Mouse (Mus musculus): ENCODE data around the gene Ddx5. TPM values are rescaled to one million over a fixed set of nuclear protein-coding genes. Genes with fewer than 3 reads are reported as not detected.
A peak's percentile ranks its signal among the peaks of the same experiment; 100 is the strongest.

Gene Ddx5
- polyA plus RNA-seq, 1 experiment from 2014 or later = 396 TPM

- peak overlapping the region; percentile 64 for H3K4me2 ChIP-seq (replicated peaks; ENCODE audit: low read depth, low read length)
- H3K4me3 ChIP-seq (ENCODE audit: low read depth, low read length) = peak overlapping the region; percentile 72
- ATAC-seq (ENCODE audit: insufficient number of reproducible peaks, insufficient read depth, low FRiP score, low read depth) = peak; percentile 77
- H3K9me3 ChIP-seq (ENCODE audit: control insufficient read depth, low read depth, low read length) = no peaks in the 10 kb centered on the region
- H3K9ac ChIP-seq (replicated peaks; ENCODE audit: low read depth, low read length) = peak overlapping the region; percentile 88
- H3K4me1 ChIP-seq (ENCODE audit: control insufficient read depth, insufficient read depth, low read length) = no peaks in the 10 kb centered on the region
- H3K36me3 ChIP-seq (ENCODE audit: control insufficient read depth, insufficient read depth, low read length) = peaks cover 55% of the 10 kb centered on the region
- WGBS = under 1% methylated on average over 39 of the region's 39 CpGs
- no peaks in the 10 kb centered on the region for H3K27me3 ChIP-seq (ENCODE audit: control insufficient read depth, insufficient read depth, low read length)
- H3K27ac ChIP-seq (ENCODE audit: low read length) = peak overlapping the region; percentile 97
Observed at GRCm38 (mm10) chr11:106778589-106779387, 10.2 kb downstream of the Ddx5 start.

DNA sequence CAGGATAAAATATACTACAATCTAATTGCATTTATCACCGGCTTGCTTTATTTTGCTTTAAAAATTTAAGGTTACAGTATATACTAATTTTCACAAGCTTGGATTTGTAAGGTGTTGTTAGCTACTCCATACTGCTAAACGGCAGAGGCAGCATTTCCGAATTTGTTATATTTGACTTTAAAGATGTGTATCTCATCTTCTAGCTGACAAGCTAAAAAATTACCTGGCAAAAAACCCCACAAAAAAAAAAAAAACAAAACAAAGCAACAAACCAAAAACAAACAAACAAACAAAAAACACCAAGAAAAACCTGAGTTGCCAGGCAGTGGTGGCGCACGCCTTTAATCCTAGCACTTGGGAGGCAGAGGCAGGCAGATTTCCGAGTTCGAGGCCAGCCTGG lies 10.9 kb downstream of the Ddx5 start:
- Histone ChIP-seq H3K9ac (replicated peaks; ENCODE audit: low read depth, low read length) (no peak overlapping the region), H3K4me3 (ENCODE audit: low read depth, low read length) (no peak overlapping the region), H3K36me3 (ENCODE audit: control insufficient read depth, insufficient read depth, low read length) (peaks cover 55% of the 10 kb centered on the region), H3K9me3 (ENCODE audit: control insufficient read depth, low read depth, low read length) (no peaks in the 10 kb centered on the region), H3K27me3 (ENCODE audit: control insufficient read depth, insufficient read depth, low read length) (no peaks in the 10 kb centered on the region), H3K4me1 (ENCODE audit: control insufficient read depth, insufficient read depth, low read length) (no peaks in the 10 kb centered on the region), H3K27ac (ENCODE audit: low read length) (no peak overlapping the region), H3K4me2 (replicated peaks; ENCODE audit: low read depth, low read length) (peak overlapping the region; percentile 64; the same call in 1 of the 2 replicates)
- no peak for ATAC-seq (ENCODE audit: insufficient number of reproducible peaks, insufficient read depth, low FRiP score, low read depth)
- WGBS = 94% methylated on average over 7 of the region's 7 CpGs

DNA sequence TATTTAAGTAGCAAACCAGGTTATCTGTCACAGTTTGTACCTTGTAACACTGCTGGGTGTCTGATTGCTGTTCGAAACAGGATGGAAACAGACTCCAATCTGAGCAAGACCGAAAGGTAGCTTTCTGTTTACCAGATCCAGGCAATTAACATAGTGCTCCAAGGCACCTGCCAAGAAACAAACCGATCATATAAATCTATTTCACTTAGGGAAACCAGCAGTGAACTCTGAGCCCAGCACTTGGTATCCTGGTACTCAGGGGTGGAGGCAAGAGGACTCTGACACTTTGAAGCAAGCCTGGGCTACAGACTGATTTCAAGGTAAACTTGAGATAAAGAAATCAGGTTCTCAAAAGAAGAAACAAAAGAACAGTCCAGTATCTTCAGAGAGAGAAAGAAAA lies 11.6 kb downstream of the Ddx5 start:
- 0 out of 2 replicates have a peak overlapping the region, but pooled peaks have one; percentile 64 for H3K4me2 ChIP-seq (replicated peaks; ENCODE audit: low read depth, low read length)
- H3K9ac ChIP-seq (replicated peaks; ENCODE audit: low read depth, low read length) = no peak overlapping the region
- H3K9me3 ChIP-seq (ENCODE audit: control insufficient read depth, low read depth, low read length) = no peaks in the 10 kb centered on the region
- no peak overlapping the region for H3K27ac ChIP-seq (ENCODE audit: low read length)
- WGBS = 90% methylated on average over 3 of the region's 3 CpGs
- no peak overlapping the region for H3K4me3 ChIP-seq (ENCODE audit: low read depth, low read length)
- H3K4me1 ChIP-seq (ENCODE audit: control insufficient read depth, insufficient read depth, low read length) = no peaks in the 10 kb centered on the region
- H3K36me3 ChIP-seq (ENCODE audit: control insufficient read depth, insufficient read depth, low read length) = peaks cover 54% of the 10 kb centered on the region
- no peaks in the 10 kb centered on the region for H3K27me3 ChIP-seq (ENCODE audit: control insufficient read depth, insufficient read depth, low read length)
- no peak for ATAC-seq (ENCODE audit: insufficient number of reproducible peaks, insufficient read depth, low FRiP score, low read depth)

DNA sequence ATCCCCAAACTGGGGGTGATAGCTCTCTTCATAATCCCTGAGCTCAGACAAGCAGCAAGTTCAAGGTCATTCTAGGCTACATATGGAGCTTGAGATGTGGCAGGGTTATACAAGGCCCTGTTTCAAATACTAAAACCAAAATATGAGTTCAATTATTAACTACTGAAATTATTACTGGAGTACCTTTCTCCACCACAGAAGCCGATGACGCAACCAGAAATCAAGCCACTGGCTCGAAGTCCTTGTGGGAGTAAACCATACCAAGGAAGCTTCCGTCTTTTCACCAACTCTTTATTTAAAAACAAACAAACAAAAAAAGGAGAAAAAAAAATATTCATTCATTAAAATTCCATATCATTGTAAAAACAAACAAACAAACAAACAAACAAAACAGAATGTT lies 12.0 kb downstream of the Ddx5 start:
- 95% methylated on average over 4 of the region's 4 CpGs for WGBS
- H3K4me3 ChIP-seq (ENCODE audit: low read depth, low read length) = no peak overlapping the region
- H3K9me3 ChIP-seq (ENCODE audit: control insufficient read depth, low read depth, low read length) = no peaks in the 10 kb centered on the region
- H3K36me3 ChIP-seq (ENCODE audit: control insufficient read depth, insufficient read depth, low read length) = peaks cover 54% of the 10 kb centered on the region
- H3K27ac ChIP-seq (ENCODE audit: low read length) = no peak overlapping the region
- no peak for ATAC-seq (ENCODE audit: insufficient number of reproducible peaks, insufficient read depth, low FRiP score, low read depth)
- H3K4me1 ChIP-seq (ENCODE audit: control insufficient read depth, insufficient read depth, low read length) = no peaks in the 10 kb centered on the region
- no peak overlapping the region for H3K9ac ChIP-seq (replicated peaks; ENCODE audit: low read depth, low read length)
- no peak overlapping the region for H3K4me2 ChIP-seq (replicated peaks; ENCODE audit: low read depth, low read length)
- no peaks in the 10 kb centered on the region for H3K27me3 ChIP-seq (ENCODE audit: control insufficient read depth, insufficient read depth, low read length)

- WGBS = 90% methylated on average over 9 of the region's 9 CpGs
- H3K27me3 ChIP-seq (ENCODE audit: control insufficient read depth, insufficient read depth, low read length) = no peaks in the 10 kb centered on the region
- no peak for ATAC-seq (ENCODE audit: insufficient number of reproducible peaks, insufficient read depth, low FRiP score, low read depth)
- no peak overlapping the region for H3K27ac ChIP-seq (ENCODE audit: low read length)
- no peaks in the 10 kb centered on the region for H3K9me3 ChIP-seq (ENCODE audit: control insufficient read depth, low read depth, low read length)
- H3K4me3 ChIP-seq (ENCODE audit: low read depth, low read length) = no peak overlapping the region
- H3K4me2 ChIP-seq (replicated peaks; ENCODE audit: low read depth, low read length) = no peak overlapping the region
- no peak overlapping the region for H3K9ac ChIP-seq (replicated peaks; ENCODE audit: low read depth, low read length)
- no peaks in the 10 kb centered on the region for H3K4me1 ChIP-seq (ENCODE audit: control insufficient read depth, insufficient read depth, low read length)
- peaks cover 62% of the 10 kb centered on the region for H3K36me3 ChIP-seq (ENCODE audit: control insufficient read depth, insufficient read depth, low read length)
Observed at GRCm38 (mm10) chr11:106773061-106773460, 15.9 kb downstream of the Ddx5 start.

GRCm38 (mm10) chr11:106770195-106770974 lies 18.6 kb downstream of the Ddx5 start:
- WGBS = 96% methylated on average over 9 of the region's 9 CpGs
- Histone ChIP-seq H3K4me3 (ENCODE audit: low read depth, low read length) (no peak overlapping the region), H3K4me2 (replicated peaks; ENCODE audit: low read depth, low read length) (no peak overlapping the region), H3K27me3 (ENCODE audit: control insufficient read depth, insufficient read depth, low read length) (no peaks in the 10 kb centered on the region), H3K4me1 (ENCODE audit: control insufficient read depth, insufficient read depth, low read length) (no peaks in the 10 kb centered on the region), H3K27ac (ENCODE audit: low read length) (no peak overlapping the region), H3K36me3 (ENCODE audit: control insufficient read depth, insufficient read depth, low read length) (peaks cover 68% of the 10 kb centered on the region), H3K9me3 (ENCODE audit: control insufficient read depth, low read depth, low read length) (0 out of 2 replicates have a peak, but pooled peaks cover 3% of the 10 kb centered on the region), H3K9ac (replicated peaks; ENCODE audit: low read depth, low read length) (no peak overlapping the region)
- ATAC-seq (ENCODE audit: insufficient number of reproducible peaks, insufficient read depth, low FRiP score, low read depth) = no peak

GRCm38 (mm10) chr11:106767516-106767915 lies 21.5 kb downstream of the Ddx5 start:
- Histone ChIP-seq H3K4me1 (ENCODE audit: control insufficient read depth, insufficient read depth, low read length) (peaks cover 6% of the 10 kb centered on the region), H3K27me3 (ENCODE audit: control insufficient read depth, insufficient read depth, low read length) (no peaks in the 10 kb centered on the region), H3K36me3 (ENCODE audit: control insufficient read depth, insufficient read depth, low read length) (peaks cover 39% of the 10 kb centered on the region), H3K27ac (ENCODE audit: low read length) (no peak overlapping the region), H3K9ac (replicated peaks; ENCODE audit: low read depth, low read length) (no peak overlapping the region), H3K4me3 (ENCODE audit: low read depth, low read length) (no peak overlapping the region), H3K9me3 (ENCODE audit: control insufficient read depth, low read depth, low read length) (0 out of 2 replicates have a peak, but pooled peaks cover 3% of the 10 kb centered on the region), H3K4me2 (replicated peaks; ENCODE audit: low read depth, low read length) (no peak overlapping the region)
- no peak for ATAC-seq (ENCODE audit: insufficient number of reproducible peaks, insufficient read depth, low FRiP score, low read depth)
- 91% methylated on average over 4 of the region's 4 CpGs for WGBS

- ATAC-seq (ENCODE audit: insufficient number of reproducible peaks, insufficient read depth, low FRiP score, low read depth) = no peak
- Histone ChIP-seq H3K27me3 (ENCODE audit: control insufficient read depth, insufficient read depth, low read length) (no peaks in the 10 kb centered on the region), H3K9ac (replicated peaks; ENCODE audit: low read depth, low read length) (no peak overlapping the region), H3K4me1 (ENCODE audit: control insufficient read depth, insufficient read depth, low read length) (peaks cover 14% of the 10 kb centered on the region), H3K4me2 (replicated peaks; ENCODE audit: low read depth, low read length) (no peak overlapping the region), H3K36me3 (ENCODE audit: control insufficient read depth, insufficient read depth, low read length) (peaks cover 34% of the 10 kb centered on the region), H3K27ac (ENCODE audit: low read length) (no peak overlapping the region), H3K4me3 (ENCODE audit: low read depth, low read length) (no peak overlapping the region), H3K9me3 (ENCODE audit: control insufficient read depth, low read depth, low read length) (0 out of 2 replicates have a peak, but pooled peaks cover 3% of the 10 kb centered on the region)
- WGBS = 87% methylated on average over 4 of the region's 4 CpGs
Observed at GRCm38 (mm10) chr11:106766611-106767162, 22.3 kb downstream of the Ddx5 start.
